Mouse (Mus musculus) embryonic facial prominence, embryonic 12.5 days (tissue): ENCODE results near the gene Asxl2. TPM values are rescaled to one million over a fixed set of nuclear protein-coding genes. Genes with fewer than 3 reads are reported as not detected.

Experiments
- ATAC-seq: fragments of 200-750 bp; cut with Nextera tagmentation; 2 replicates; pipeline ENCODE4 v1.8.0; 2017; ENCODE audit not compliant: insufficient number of reproducible peaks, insufficient read depth, low FRiP score, low TSS enrichment
- H3K27ac ChIP-seq: fragments of 300-500 bp; sonication (generic); 2 replicates; pipeline ENCODE4 v1.5.1; 2016; ENCODE audit warnings: mild to moderate bottlenecking
- H3K27me3 ChIP-seq: fragments of 300-500 bp; sonication (generic); 2 replicates; pipeline ENCODE4 v1.6.1; 2016; ENCODE audit warnings: mild to moderate bottlenecking, moderate library complexity
- H3K36me3 ChIP-seq: fragments of 300-500 bp; sonication (generic); 2 replicates; pipeline ENCODE4 v1.6.1; 2016; ENCODE audit warnings: mild to moderate bottlenecking
- H3K4me1 ChIP-seq: fragments of 300-500 bp; sonication (generic); 2 replicates; pipeline ENCODE4 v1.6.1; 2016
- H3K4me2 ChIP-seq: fragments of 300-500 bp; sonication (generic); replicated peaks from 2 replicates; pipeline ENCODE4 v1.6.1; 2016; ENCODE audit warnings: mild to moderate bottlenecking, moderate library complexity
- H3K4me3 ChIP-seq: fragments of 300-500 bp; sonication (generic); 2 replicates; pipeline ENCODE4 v1.5.1; 2016; ENCODE audit warnings: mild to moderate bottlenecking
- H3K9ac ChIP-seq: fragments of 300-500 bp; sonication (generic); 2 replicates; pipeline ENCODE4 v1.6.1; 2016; ENCODE audit warnings: mild to moderate bottlenecking, moderate library complexity
- H3K9me3 ChIP-seq: fragments of 300-500 bp; sonication (generic); 2 replicates; pipeline ENCODE4 v1.6.1; 2016; ENCODE audit warnings: mild to moderate bottlenecking, moderate library complexity
- WGBS: fragments of 180-500 bp; shearing (Covaris S2); methylation state at CpG from one replicate; pipeline ENCODE4 v1.1.7; 2016; 5-methylcytosine and 5-hydroxymethylcytosine counted together
- polyA plus RNA-seq: library from polyadenylated mRNA; unstranded; fragments of >200 nt; fragmentation: Nextera tagmentation; extraction: Ambion mirVana; gene quantifications from 2 replicates; pipeline ENCODE4 v1.2.1, GENCODE M21; 2016

The Asxl2 gene
- polyA plus RNA-seq, 1 experiment from 2014 or later, result 19.9 TPM

DNA sequence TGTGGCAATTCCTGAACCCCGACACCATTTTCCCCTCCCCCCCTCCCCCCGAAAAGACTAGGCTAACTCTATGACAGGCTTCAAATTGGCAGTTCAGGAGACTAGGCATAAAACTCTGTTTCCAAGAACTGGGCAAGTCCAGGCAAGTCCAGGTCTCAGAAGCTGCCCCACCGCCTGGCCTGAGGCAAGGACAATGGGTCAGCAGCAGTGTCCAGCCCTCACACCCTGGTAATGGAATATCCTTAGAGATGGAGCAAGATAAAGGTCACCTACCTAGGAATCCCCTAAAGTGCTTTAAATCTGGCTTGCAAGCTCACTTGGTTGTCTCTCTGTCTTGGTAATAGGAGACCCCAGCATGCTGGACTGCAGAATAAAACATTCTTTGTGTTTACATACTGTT is 121.3 kb downstream of the Asxl2 start:
- H3K27me3 ChIP-seq, result no peaks in the 10 kb centered on the region
- H3K27ac ChIP-seq, result no peak overlapping the region
- H3K9me3 ChIP-seq, result no peaks in the 10 kb centered on the region
- no peaks in the 10 kb centered on the region for H3K36me3 ChIP-seq
- H3K9ac ChIP-seq, result no peak overlapping the region
- whole genome bisulfite sequencing, result 63% methylated on average over 3 of the region's 3 CpGs
- peaks cover 13% of the 10 kb centered on the region; the same call in 1 of the 2 replicates for H3K4me1 ChIP-seq
- H3K4me3 ChIP-seq, result no peak overlapping the region
- no peak for ATAC-seq
- H3K4me2 ChIP-seq, result no peak overlapping the region

DNA sequence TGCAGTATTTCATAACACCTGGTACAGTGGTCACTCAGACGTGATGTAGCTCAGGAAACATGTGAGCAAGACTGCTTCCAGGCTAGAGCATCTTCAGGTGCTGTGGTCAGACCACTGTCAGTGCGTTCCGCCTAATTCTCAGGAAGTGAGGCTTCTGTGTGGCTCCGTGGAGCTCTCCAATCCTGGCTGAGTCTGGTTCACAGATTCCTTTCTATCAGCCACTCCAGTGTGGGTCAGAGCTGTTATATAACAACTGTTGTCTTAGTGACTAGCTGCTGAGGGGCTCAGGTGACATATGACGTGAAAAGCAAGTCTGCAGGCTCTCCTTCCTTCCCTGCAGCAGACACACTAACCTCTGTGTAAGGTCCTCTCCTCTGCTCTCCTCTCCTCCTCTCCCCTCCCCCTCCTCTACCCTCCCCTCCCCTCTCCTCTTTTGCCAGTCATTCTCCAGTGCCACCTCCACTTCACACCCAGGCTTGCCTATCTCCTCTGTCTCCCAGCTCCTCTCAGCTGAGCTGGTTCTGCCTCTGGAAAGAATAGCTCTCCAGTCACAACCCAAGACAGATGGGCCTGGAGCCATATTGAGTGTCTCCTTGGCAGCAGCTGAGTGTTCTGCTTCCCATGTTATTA is 122.0 kb downstream of the Asxl2 start:
- Histone ChIP-seq H3K27me3 (no peaks in the 10 kb centered on the region), H3K4me3 (no peak overlapping the region), H3K27ac (no peak overlapping the region), H3K9ac (no peak overlapping the region), H3K4me2 (no peak overlapping the region), H3K36me3 (no peaks in the 10 kb centered on the region), H3K4me1 (peaks cover 13% of the 10 kb centered on the region; the same call in 1 of the 2 replicates), H3K9me3 (no peaks in the 10 kb centered on the region)
- 0 out of 2 replicates have a peak, but pooled peaks have one; percentile 22 for ATAC-seq
- 37% methylated on average over 5 of the region's 5 CpGs for WGBS

DNA sequence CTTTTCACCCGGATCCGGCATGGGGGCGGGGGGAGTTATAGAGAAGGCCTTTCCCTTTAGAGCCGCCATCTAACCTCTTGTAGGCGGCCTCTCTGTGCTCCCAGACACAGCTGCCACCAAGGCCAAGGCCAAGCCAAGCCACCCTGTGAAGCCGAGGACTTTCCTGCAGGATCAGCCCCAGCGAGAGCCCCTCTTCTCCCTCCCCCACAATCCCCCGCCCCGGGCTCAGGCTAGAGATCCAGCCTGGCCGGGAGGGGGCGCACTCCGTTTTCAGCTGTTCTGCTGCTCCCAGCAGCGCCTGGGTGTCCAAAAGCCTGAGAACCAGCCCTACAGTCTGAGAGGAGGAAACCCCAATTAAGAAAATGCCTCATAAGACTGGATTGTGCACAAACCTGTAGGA is 123.6 kb downstream of the Asxl2 start:
- Histone ChIP-seq H3K27me3 (no peaks in the 10 kb centered on the region), H3K4me3 (no peak overlapping the region), H3K36me3 (no peaks in the 10 kb centered on the region), H3K9me3 (no peaks in the 10 kb centered on the region), H3K4me1 (peaks cover 13% of the 10 kb centered on the region; the same call in 1 of the 2 replicates), H3K27ac (no peak overlapping the region), H3K9ac (no peak overlapping the region), H3K4me2 (0 out of 2 replicates have a peak overlapping the region, but pooled peaks have one; percentile 24)
- 12% methylated on average over 13 of the region's 13 CpGs for WGBS
- no peak for ATAC-seq

Other genes with a start within 250 kb of the Asxl2 start
- gene Rab10, start 116.9 kb upstream of the Asxl2 start, polyA plus RNA-seq, result 116 and 121 TPM in 2 replicates
- 26.1 and 28.1 TPM in 2 replicates for gene Kif3c, start 61.7 kb upstream of the Asxl2 start, polyA plus RNA-seq
- gene Dtnb, start 145.5 kb downstream of the Asxl2 start, polyA plus RNA-seq, result 53.0 and 54.8 TPM in 2 replicates